Mouse (Mus musculus): ENCODE measurements around the gene Gsto1. TPM values are rescaled to one million over a fixed set of nuclear protein-coding genes. Genes with fewer than 3 reads are reported as not detected.

Gsto1 gene
- total RNA-seq, 2 experiments from 2014 or later, result 74.4 TPM

- DNase-seq (ENCODE audit: extremely low spot score in 1 of 2, low spot score in 2 of 2), result no peak
- intact Hi-C loops (cut with DNase I), result no loop called here
Measured at GRCm38 (mm10) chr19:47909387-47910116, 54.8 kb downstream of the Gsto1 start.

- intact Hi-C loops (cut with DNase I), result no loop called here
- DNase-seq (ENCODE audit: extremely low spot score in 1 of 2, low spot score in 2 of 2), result no peak
Measured at GRCm38 (mm10) chr19:47910117-47910618, 55.4 kb downstream of the Gsto1 start.

GRCm38 (mm10) chr19:47910751-47911150, 56.0 kb downstream of the Gsto1 start:
- DNase-seq (ENCODE audit: extremely low spot score in 1 of 2, low spot score in 2 of 2), result no peak
- intact Hi-C loops (cut with DNase I), result no loop called here

GRCm38 (mm10) chr19:47913344-47913743, 58.6 kb downstream of the Gsto1 start:
- intact Hi-C loops (cut with DNase I), result no loop called here

GRCm38 (mm10) chr19:47914191-47914590, 59.4 kb downstream of the Gsto1 start:
- intact Hi-C loops (cut with DNase I), result no loop called here
- no peak for DNase-seq (ENCODE audit: extremely low spot score in 1 of 2, low spot score in 2 of 2)

More at GRCm38 (mm10) chr19:47913344-47913743, 58.6 kb downstream of the Gsto1 start:
- no peak for DNase-seq (ENCODE audit: extremely low spot score in 1 of 2, low spot score in 2 of 2)

Other genes starting within 250 kb of the Gsto1 start
- under 1 TPM; 0.32 to 0.51 TPM for gene Col17a1, start 162.9 kb upstream of the Gsto1 start, total RNA-seq (2021)
- gene Sfr1, start 123.3 kb upstream of the Gsto1 start, total RNA-seq (2021), result 100 to 1,000 TPM; 101 to 111 TPM
- gene Gsto2, start 10.6 kb downstream of the Gsto1 start, total RNA-seq (2021), result 1 to 10 TPM in 1 of 2 experiments, under 1 TPM in 1; 0.75 to 1.2 TPM
- under 1 TPM; 0.41 to 0.59 TPM for gene Cfap43, start 64.3 kb downstream of the Gsto1 start, total RNA-seq (2021)
- gene Itprip, start 64.3 kb downstream of the Gsto1 start, total RNA-seq (2021), result 1 to 10 TPM; 1.5 to 1.9 TPM
- gene Cfap58, start 82.7 kb downstream of the Gsto1 start, total RNA-seq (2021), result 1 to 10 TPM in 1 of 2 experiments, under 1 TPM in 1; 0.54 to 1.2 TPM

Data from left cerebral cortex, postnatal 10 days (tissue).